Mouse (Mus musculus): ENCODE results near the gene Zfp207. TPM values are rescaled to one million over a fixed set of nuclear protein-coding genes. Genes with fewer than 3 reads are reported as not detected.
"Not testable (repeated sequence)": the region's sequence is repeated elsewhere in the genome, so short reads cannot be mapped to it uniquely, and the experiment has no call there.

Zfp207 gene
- total RNA-seq, 4 experiments from 2014 or later, result 100 to 117 (median 107) TPM

DNA sequence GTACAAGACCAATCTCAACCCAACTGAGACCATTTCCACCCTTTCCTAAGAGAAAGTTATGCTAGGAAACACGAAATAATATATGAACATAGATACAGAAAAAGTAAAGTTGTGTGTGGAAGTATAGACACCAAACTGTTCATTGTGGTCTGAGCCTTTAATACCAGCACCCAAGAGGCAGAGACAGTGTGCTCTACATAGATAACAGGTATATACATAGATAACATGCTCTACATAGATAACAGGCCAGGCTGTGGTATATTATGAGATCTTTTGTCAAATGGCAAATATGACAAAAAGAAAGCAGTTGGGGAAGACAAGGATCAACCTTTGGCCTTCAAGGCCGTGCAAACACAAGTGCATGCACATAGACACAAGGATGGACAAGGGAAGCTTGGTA lies 27.3 kb downstream of the Zfp207 start:
- DNase-seq (ENCODE audit: low spot score in 2 of 2), result no peak

DNA sequence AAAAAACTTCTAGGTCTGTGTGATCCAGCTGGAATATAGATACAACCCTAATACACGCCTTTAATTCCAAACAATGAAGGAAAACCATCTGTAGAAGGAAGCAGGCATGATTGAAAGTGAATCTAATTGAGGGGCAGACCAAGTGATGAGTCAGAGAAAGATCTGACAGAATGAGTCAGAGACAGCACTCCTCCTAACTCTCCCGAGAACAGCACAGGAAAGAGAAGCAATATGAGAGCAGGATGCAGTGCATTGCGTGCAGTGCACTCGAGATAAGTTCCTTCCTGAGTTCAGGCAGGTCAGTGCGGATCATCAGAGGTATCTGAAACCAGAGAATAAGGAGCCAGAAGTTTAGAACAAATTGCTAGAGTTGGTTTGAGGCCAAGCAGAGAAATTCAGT lies 34.0 kb downstream of the Zfp207 start:
- DNase-seq (ENCODE audit: low spot score in 2 of 2), result no peak

DNA sequence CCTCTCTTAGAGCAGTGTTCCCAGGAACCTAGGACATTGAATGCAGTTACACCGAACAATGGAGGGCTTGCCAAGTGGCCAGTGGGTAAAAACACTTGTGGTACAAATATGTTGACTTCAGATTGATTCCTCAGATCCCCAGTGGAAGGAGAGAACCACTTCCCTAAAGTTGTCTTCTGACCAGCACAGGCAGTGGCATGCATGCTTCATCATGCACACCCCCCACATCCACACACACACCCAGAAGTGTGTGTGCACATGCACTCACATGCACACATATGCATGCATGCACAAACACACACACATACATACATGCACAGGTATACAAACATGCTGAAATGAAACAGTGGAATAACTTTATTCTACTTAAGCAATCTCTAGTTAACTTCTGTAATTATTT lies 36.7 kb downstream of the Zfp207 start:
- DNase-seq (ENCODE audit: low spot score in 2 of 2), result no peak

DNA sequence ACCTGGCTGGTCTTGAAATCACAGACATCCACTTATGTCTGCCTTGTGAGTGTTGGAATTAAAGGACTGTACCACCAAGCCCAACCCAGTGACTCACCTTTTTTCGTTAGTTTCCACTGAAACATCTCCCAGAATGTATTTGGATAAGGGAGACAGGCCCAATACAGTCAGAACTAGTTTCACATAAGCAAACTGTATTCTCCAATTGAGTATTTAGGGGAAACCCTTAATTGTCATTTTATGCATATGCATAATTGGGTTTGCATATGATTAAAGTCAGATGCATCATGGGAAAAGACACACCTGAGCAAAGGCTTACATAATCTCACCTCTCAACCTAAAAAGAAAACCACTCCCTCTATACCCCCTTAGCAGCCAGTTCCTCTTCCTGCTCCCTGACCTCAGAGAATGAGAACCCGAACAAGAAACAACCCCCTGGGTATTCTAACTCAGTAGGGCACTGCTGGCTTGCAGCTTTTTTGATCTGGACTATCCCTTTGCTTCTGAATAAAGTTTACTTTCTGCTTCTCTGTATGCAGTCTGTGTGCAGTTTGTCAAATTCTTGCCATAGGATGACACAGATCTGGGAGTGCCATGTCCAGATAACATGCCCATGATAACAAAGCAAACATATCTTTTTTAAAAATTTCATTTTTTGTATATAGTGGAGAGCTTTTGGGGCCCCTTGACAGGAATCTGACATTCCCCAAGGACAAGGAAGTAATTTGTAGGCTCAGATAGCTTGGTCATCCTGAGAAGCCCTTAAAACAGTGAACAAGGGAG lies 37.3 kb downstream of the Zfp207 start:
- DNase-seq (ENCODE audit: low spot score in 2 of 2), result no peak

GRCm38 (mm10) chr11:80421421-80422047 lies 38.5 kb downstream of the Zfp207 start:
- no peak for DNase-seq (ENCODE audit: low spot score in 2 of 2)

DNA sequence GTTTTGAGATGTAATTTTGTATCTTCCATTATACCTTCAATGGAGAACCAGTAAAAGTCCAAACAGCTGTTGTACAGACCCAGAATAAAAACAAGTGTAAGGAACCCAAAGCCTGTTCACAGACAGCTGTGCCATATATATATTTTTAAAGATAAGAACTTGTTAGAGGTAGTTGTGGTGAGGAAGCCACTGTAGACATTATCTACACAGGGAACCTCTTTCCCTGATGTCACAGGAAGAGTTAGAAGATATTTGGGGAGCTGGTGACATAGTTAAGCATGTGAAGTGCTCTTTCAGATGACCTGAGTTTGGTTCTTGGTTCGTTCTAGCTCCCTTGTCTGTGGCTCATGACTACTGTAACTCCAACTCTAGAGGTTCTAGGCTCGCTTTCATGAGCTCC lies 41.6 kb downstream of the Zfp207 start:
- no peak for DNase-seq (ENCODE audit: low spot score in 2 of 2)

- DNase-seq (ENCODE audit: low spot score in 2 of 2), result no peak
These were observed 42.2 kb downstream of the Zfp207 start for GRCm38 (mm10) chr11:80425247-80425778.

- not testable (repeated sequence) for DNase-seq (ENCODE audit: low spot score in 2 of 2)
These were observed 43.1 kb downstream of the Zfp207 start for GRCm38 (mm10) chr11:80426029-80426813.

DNA sequence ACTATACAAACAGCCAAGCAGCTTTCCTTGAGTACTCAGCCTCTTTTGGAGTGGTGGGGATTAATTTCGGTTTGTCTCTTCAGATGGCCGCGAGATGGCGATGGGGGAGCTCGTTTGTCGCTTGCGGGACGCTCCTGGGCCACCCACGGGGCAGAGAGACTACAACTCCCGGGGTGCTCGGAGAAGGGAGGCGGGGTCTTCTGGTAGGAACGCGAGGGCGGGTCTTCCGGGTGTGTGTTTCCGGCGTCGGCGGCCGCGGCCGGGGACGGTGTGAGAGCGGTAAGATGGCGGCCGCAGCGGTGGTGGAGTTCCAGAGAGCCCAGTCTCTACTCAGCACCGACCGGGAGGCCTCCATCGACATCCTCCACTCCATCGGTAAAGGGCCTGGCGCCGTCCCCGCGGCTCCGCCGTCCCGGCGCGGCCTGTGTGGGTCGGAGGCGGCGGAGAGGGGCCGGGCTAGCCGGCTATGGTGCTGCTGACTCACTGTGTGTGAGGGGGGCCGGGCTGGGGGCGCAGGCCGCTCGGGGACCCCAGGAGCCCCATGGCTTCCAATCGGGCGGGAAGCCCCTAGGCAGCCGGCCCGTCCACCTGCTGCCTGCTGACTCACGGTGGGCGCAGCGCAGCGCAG lies 45.4 kb downstream of the Zfp207 start, which contains the start of gene Psmd11:
TSS of gene Psmd11 (plus strand) at position 235 of the 628 bp plus-strand sequence.
- DNase-seq (ENCODE audit: low spot score in 2 of 2), result peak; percentile 76 to 97

DNA sequence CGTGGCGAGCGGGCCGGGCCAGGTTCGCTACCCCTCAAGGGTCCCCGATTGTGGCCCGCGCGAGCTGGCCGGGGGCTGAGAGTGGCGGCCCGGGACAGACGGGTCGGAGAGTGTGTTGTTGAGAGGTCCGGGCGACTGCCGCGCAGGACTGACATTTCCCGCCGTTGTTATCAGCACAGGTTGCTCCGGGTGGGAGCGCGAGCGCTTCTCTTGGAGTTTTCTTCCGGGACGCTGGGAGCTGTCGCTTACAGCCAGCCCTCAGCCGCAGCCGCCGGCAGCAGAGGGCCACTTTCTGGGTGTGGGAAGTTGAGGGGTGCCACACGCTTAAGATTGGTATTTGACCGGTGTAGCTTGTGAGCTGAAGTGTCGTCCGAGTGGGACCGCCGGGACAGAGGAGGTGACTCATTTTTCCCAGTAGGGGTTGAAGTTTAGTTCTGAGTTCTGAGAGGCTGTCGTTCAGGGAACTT lies 46.0 kb downstream of the Zfp207 start:
- DNase-seq (ENCODE audit: low spot score in 2 of 2), result no peak

DNA sequence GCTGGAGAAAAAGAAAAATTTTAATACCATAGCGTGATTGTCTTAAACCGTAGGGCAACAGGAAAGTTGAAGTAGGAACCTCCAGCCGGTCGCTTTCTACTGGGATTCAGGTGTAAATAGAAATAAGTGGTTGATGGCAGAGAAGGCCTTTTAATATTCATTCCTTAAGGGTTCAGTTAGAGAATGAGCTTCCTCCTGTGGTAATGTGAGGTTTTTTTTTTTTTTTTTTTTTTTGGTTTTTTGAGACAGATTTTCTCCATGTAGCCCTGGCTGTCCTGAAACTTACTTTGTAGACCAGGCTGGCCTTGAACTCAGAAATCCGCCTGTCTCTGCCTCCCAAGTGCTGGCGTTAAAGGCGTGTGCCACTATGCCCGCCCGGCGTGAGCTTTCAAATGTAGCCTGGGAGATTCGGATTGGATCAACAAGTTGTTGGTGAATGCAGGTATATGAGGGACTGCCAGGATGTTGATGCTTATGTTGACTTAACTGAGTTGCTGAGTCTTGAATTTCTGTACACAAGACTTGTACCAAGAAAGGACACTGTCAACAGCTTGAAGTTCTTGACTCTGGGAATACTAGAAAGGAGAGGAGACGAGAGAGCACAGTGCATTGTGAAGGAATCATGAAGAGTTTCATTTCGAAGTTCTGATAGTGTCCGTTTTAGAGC lies 46.6 kb downstream of the Zfp207 start:
- no peak for DNase-seq (ENCODE audit: low spot score in 2 of 2)

GRCm38 (mm10) chr11:80430366-80430910 lies 47.4 kb downstream of the Zfp207 start:
- DNase-seq (ENCODE audit: low spot score in 2 of 2), result no peak

DNA sequence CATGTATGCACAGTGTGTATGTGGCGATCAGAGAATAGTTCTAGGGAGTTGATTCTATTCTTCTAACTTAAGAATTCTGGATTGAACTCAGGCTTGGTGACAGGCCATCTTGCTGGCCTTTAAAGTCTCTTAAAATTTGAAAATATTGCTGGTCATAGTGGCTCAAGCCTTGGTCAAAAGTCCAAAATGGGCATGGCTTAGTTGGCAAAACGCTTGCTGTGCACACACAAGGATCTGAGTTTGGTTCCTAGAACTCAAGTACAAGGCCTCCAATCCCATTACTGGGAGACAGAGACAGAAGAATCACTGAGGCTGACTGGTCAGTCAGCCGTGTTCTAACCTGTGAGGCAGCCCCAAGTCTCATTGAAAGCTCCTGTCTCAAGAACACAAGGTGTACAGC lies 63.8 kb downstream of the Zfp207 start:
- DNase-seq (ENCODE audit: low spot score in 2 of 2), result no peak

- no peak for DNase-seq (ENCODE audit: low spot score in 2 of 2)
These were observed 66.8 kb downstream of the Zfp207 start for GRCm38 (mm10) chr11:80449859-80450258.

GRCm38 (mm10) chr11:80452242-80452641 lies 69.2 kb downstream of the Zfp207 start:
- DNase-seq (ENCODE audit: low spot score in 2 of 2), result no peak

DNA sequence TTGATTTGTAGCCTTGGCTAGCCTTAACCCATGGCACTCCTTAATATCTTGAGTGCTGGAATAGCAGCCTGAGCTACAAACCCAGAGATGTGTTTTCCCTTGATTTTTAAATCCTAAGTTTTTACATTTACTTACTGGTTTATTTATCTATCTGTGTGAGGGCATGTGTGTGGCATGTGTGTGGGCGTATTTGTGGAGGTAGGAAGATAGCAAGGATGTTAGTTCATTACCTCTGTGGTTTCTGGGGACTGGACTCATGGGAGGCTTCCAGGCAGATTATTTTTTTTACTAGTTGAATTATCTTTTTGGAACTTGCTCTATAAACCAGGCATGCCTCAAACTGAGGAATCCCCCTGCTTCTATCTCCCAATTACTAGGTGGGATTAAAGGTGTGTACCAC lies 70.1 kb downstream of the Zfp207 start:
- DNase-seq (ENCODE audit: low spot score in 2 of 2), result no peak

Measured in left cerebral cortex, adult 8-10 months (tissue).